Mouse (Mus musculus) midbrain, embryonic 11.5 days (tissue): Measurements from ENCODE around the gene Upp2. TPM values are rescaled to one million over a fixed set of nuclear protein-coding genes. Genes with fewer than 3 reads are reported as not detected.
A peak's percentile ranks its signal among the peaks of the same experiment; 100 is the strongest.

Source experiments
- ATAC-seq: fragments of 200-750 bp; cut with Nextera tagmentation; 2 replicates; pipeline ENCODE4 v1.8.0; 2017; ENCODE audit warnings: moderate TSS enrichment, moderate library complexity; ENCODE audit not compliant: low FRiP score
- DNase-seq: peaks from one replicate; pipeline ENCODE4 v3.0.0; 2015; ENCODE audit warnings: low spot score; ENCODE audit errors: missing footprints
- H3K27ac ChIP-seq: fragments of 300-500 bp; sonication (generic); 2 replicates; pipeline ENCODE4 v1.5.1; 2014; ENCODE audit warnings: low read depth, low read length
- H3K27me3 ChIP-seq: fragments of 300-500 bp; sonication (generic); 2 replicates; pipeline ENCODE4 v1.6.1; 2014; ENCODE audit warnings: mild to moderate bottlenecking, low read length, moderate library complexity, mixed read lengths; ENCODE audit not compliant: control insufficient read depth, insufficient read depth
- H3K36me3 ChIP-seq: fragments of 300-500 bp; sonication (generic); 2 replicates; pipeline ENCODE4 v1.6.1; 2014; ENCODE audit warnings: mild to moderate bottlenecking, low read length, moderate library complexity, mixed read lengths; ENCODE audit not compliant: control insufficient read depth, insufficient read depth
- H3K4me1 ChIP-seq: fragments of 300-500 bp; sonication (generic); 2 replicates; pipeline ENCODE4 v1.6.1; 2014; ENCODE audit warnings: low read length; ENCODE audit not compliant: control insufficient read depth, insufficient read depth
- H3K4me2 ChIP-seq: fragments of 300-500 bp; sonication (generic); 2 replicates; pipeline ENCODE4 v1.6.1; 2014; ENCODE audit warnings: mild to moderate bottlenecking, moderate library complexity
- H3K4me3 ChIP-seq: fragments of 300-500 bp; sonication (generic); 2 replicates; pipeline ENCODE4 v1.5.1; 2014; ENCODE audit warnings: low read depth, low read length
- H3K9ac ChIP-seq: fragments of 300-500 bp; sonication (generic); 2 replicates; pipeline ENCODE4 v1.6.1; 2014; ENCODE audit warnings: low read length
- H3K9me3 ChIP-seq: fragments of 300-500 bp; sonication (generic); 2 replicates; pipeline ENCODE4 v1.6.1; 2016; ENCODE audit warnings: low read length; ENCODE audit not compliant: control insufficient read depth
- WGBS: fragments of 180-500 bp; shearing (Covaris S2); extraction: QIAGEN DNeasy Blood & Tissue Kit; methylation state at CpG from one replicate; pipeline ENCODE4 v1.1.7; 2014; 5-methylcytosine and 5-hydroxymethylcytosine counted together
- polyA plus RNA-seq: library from polyadenylated mRNA; unstranded; fragments of >200 nt; fragmentation: Nextera tagmentation; extraction: Ambion mirVana; gene quantifications from 2 replicates; pipeline ENCODE4 v1.2.1, GENCODE M21; 2014

Upp2 gene
- polyA plus RNA-seq, 1 experiment from 2014 or later, result 4.7 TPM

DNA sequence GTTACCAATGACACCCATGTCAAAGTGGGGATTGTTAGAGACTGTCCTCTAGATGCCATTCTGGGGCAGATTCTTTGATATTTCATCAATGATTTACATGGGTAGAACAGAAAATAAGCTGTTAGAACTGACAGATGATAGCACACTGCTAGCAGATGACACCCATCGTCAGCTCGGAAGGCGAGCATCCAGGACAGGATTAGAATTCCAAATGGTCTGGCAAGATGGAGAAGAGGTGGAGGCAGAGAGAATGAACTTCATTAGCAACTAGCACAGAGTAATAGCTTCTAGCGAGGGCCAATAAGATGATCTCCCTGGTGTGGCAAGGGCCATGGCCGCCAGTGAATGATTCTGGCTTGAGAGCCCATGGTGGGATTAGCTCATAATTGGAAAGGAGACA is 48.7 kb downstream of the Upp2 start:
- no peak overlapping the region for H3K4me2 ChIP-seq
- no peaks in the 10 kb centered on the region for H3K9me3 ChIP-seq
- no peak for DNase-seq
- H3K4me3 ChIP-seq, result no peak overlapping the region
- H3K36me3 ChIP-seq, result no peaks in the 10 kb centered on the region
- no peaks in the 10 kb centered on the region for H3K27me3 ChIP-seq
- H3K9ac ChIP-seq, result no peak overlapping the region
- no peaks in the 10 kb centered on the region for H3K4me1 ChIP-seq
- H3K27ac ChIP-seq, result no peak overlapping the region
- 93% methylated on average over 5 of the region's 5 CpGs for whole genome bisulfite sequencing
- no peak for ATAC-seq

DNA sequence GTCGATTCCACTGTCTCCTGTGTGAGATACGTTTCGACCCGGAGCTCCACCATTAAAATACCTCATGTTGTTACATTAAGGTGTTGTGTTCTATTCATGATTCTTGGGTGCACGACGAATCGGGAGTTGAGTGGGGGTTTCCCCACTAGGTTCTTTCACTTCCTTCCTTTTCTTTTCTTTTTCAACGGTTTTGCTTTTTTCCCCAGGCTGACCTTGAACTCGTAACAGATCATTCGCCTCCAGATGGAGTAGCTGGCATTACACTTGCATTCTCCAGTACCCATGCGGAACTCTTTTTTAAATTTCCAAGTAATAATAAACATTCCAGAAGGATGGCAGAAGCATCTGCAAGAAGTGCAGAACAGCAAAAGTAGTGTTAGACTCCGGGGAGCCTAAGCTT is 58.1 kb downstream of the Upp2 start:
- H3K9ac ChIP-seq, result no peak overlapping the region
- no peaks in the 10 kb centered on the region for H3K9me3 ChIP-seq
- H3K36me3 ChIP-seq, result no peaks in the 10 kb centered on the region
- H3K27me3 ChIP-seq, result no peaks in the 10 kb centered on the region
- no peak overlapping the region for H3K4me3 ChIP-seq
- no peak overlapping the region for H3K4me2 ChIP-seq
- H3K27ac ChIP-seq, result no peak overlapping the region
- whole genome bisulfite sequencing, result 59% methylated on average over 12 of the region's 12 CpGs
- H3K4me1 ChIP-seq, result peaks cover 14% of the 10 kb centered on the region
- ATAC-seq (no peak), DNase-seq (no peak)

- Histone ChIP-seq H3K4me3 (no peak overlapping the region), H3K36me3 (no peaks in the 10 kb centered on the region), H3K4me1 (peaks cover 14% of the 10 kb centered on the region), H3K9ac (no peak overlapping the region), H3K27ac (no peak overlapping the region), H3K9me3 (no peaks in the 10 kb centered on the region), H3K27me3 (no peaks in the 10 kb centered on the region), H3K4me2 (no peak overlapping the region)
- peak; percentile 45 for ATAC-seq
- 9% methylated on average over 2 of the region's 2 CpGs for WGBS
- no peak for DNase-seq
These were observed 58.6 kb downstream of the Upp2 start for GRCm38 (mm10) chr2:58625681-58626080.

DNA sequence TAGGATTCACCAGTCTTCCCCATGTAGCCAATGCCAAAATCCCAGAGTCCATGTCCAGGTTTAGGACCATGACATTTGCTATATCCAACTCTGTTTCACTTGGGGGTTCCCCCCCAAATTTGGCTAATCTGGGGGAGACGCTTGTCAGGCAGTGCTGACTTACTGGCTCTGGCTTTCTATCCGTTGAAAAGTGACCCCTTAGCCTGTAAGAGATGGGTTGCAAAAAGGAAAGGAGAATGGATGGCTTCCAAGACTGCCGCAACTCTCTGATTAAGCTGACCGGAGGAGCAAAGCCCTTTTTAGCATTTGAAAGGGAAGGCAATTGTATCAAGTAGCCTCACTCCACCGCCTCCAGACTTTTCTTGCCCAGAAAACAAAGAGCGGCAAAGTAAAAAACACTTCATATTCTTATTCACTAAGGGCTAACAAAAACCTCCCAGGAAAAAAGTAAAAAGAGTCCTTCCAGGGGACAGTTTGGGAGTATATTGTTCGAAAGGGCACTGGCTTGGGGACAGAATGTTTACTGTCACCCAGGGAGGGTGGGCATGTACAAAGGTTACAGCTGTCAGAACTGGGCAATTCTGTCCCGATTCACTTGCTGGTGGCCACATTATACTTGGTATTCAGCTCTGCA is 59.2 kb downstream of the Upp2 start:
- Histone ChIP-seq H3K4me3 (no peak overlapping the region), H3K27me3 (no peaks in the 10 kb centered on the region), H3K4me1 (peaks cover 14% of the 10 kb centered on the region), H3K9ac (no peak overlapping the region), H3K9me3 (no peaks in the 10 kb centered on the region), H3K4me2 (no peak overlapping the region), H3K27ac (no peak overlapping the region), H3K36me3 (no peaks in the 10 kb centered on the region)
- DNase-seq, result peak; percentile 92
- peak; percentile 68 for ATAC-seq
- WGBS, result 2% methylated on average over 8 of the region's 8 CpGs

- Histone ChIP-seq H3K4me3 (no peak overlapping the region), H3K27me3 (no peaks in the 10 kb centered on the region), H3K9ac (no peak overlapping the region), H3K4me1 (peaks cover 14% of the 10 kb centered on the region), H3K4me2 (no peak overlapping the region), H3K9me3 (no peaks in the 10 kb centered on the region), H3K36me3 (no peaks in the 10 kb centered on the region), H3K27ac (no peak overlapping the region)
- no peak for ATAC-seq
- no peak for DNase-seq
- 21% methylated on average over 2 of the region's 2 CpGs for WGBS
These were observed 60.9 kb downstream of the Upp2 start for GRCm38 (mm10) chr2:58627981-58628380.

DNA sequence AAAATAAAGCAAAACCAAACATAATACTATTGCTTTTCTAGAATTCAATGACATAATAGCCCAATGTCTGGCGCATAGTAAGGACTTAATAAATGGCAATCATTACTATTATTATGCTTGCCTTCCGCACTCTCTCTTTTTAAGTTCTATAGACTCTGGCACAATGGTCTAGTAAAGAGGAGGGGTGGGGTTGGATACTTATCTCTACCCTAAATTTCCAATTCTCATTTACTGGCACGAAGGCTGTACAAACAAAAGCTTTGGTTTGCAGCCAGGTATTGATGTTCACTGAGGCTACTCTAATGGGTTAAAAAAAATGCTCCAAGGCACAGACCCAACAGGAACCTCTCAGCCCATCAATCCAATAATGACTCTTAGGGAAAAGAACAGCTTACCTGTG is 61.9 kb downstream of the Upp2 start:
- no peaks in the 10 kb centered on the region for H3K27me3 ChIP-seq
- no peak overlapping the region for H3K4me2 ChIP-seq
- H3K9me3 ChIP-seq, result no peaks in the 10 kb centered on the region
- ATAC-seq (no peak), DNase-seq (no peak)
- H3K4me1 ChIP-seq, result peaks cover 14% of the 10 kb centered on the region
- 59% methylated on average over 3 of the region's 3 CpGs for WGBS
- H3K36me3 ChIP-seq, result no peaks in the 10 kb centered on the region
- no peak overlapping the region for H3K4me3 ChIP-seq
- H3K27ac ChIP-seq, result no peak overlapping the region
- no peak overlapping the region for H3K9ac ChIP-seq

DNA sequence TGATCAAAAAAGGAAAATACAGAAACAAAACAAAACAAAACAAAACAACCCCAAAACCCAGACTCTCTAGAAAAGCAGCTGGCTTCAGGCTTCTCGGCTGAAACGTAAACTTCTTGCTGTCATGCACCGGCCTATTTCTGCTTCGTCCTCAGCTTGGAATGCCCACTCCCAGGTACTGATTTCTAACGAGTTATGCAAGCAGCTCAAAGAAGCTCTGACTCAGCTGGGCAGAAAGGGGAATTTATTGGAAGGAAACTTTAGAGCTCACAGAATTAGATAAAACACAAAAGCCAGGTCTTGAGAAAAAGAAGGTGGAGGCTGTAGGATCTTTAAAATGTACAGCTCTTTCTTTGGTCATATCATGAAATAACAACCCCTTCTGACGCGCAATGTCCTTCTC is 62.3 kb downstream of the Upp2 start:
- ATAC-seq, result no peak

DNA sequence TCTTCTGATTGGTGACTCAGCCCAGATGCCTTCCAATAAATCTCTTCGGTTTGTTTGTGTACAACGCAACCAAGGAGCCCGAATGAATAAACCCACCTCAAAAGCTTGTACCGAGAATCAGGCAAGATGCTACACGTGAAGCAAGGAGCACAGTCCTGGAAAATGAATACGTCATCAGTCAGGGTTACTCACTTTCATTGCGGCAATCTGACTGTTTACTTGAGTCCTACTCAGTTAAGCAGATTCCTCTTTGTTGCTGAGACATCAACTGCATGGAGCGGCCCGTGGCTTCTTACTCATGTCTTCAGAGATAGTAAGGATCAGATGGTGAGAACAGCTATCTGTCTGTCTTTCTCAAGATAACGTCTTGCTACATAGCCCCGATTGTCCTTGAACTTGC is 66.7 kb downstream of the Upp2 start:
- H3K9ac ChIP-seq, result no peak overlapping the region
- H3K27ac ChIP-seq, result no peak overlapping the region
- no peak overlapping the region for H3K4me3 ChIP-seq
- DNase-seq, result no peak
- 91% methylated on average over 11 of the region's 11 CpGs for WGBS
- H3K4me2 ChIP-seq, result no peak overlapping the region
- no peaks in the 10 kb centered on the region for H3K36me3 ChIP-seq
- H3K9me3 ChIP-seq, result no peaks in the 10 kb centered on the region
- H3K27me3 ChIP-seq, result no peaks in the 10 kb centered on the region
- H3K4me1 ChIP-seq, result no peaks in the 10 kb centered on the region
- no peak for ATAC-seq

More for the DNA sequence above, 62.3 kb downstream of the Upp2 start:
- Histone ChIP-seq H3K36me3 (no peaks in the 10 kb centered on the region), H3K9me3 (no peaks in the 10 kb centered on the region), H3K4me1 (peaks cover 14% of the 10 kb centered on the region), H3K4me3 (no peak overlapping the region), H3K27me3 (no peaks in the 10 kb centered on the region), H3K9ac (no peak overlapping the region), H3K4me2 (no peak overlapping the region), H3K27ac (no peak overlapping the region)
- no peak for DNase-seq
- 59% methylated on average over 7 of the region's 7 CpGs for WGBS

DNA sequence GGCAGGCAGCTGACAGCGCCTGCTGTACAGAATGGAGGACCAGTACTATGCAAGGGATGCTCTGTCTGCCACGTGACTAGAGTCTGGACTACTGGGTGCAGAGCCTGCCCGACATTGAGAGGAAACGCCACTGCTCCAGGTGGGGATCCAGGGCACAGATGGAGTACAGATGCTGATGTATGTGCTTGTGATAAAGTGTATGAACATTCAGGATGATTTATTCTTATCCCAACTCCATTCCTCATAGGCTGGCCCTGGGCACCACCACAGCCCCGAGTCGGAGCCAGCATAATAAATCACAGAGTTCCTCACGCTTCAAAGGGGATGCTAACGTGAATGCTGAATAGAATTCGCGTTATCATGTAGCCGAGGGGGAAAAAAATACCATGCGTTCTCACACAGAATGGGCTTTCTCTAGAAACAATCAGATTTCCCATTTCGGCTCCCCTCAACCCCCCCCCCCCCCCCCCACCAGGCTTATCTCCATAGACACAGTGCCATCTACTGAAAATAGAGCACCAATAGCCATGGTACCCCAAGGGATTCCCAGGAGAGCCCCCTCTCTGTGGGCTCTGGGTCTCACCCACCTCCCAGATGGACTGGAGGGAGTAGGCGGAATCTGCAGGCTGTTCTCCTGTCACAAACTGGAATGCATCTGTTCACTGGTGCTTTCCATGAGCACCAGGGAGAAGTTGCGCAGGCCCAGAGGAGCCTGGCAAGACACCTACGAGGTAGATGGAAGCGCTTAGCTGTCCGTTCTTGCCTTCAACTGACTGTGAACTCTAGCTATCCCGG is 74.9 kb downstream of the Upp2 start:
- no peaks in the 10 kb centered on the region for H3K9me3 ChIP-seq
- 86% methylated on average over 19 of the region's 19 CpGs for WGBS
- no peak overlapping the region for H3K4me2 ChIP-seq
- H3K9ac ChIP-seq, result no peak overlapping the region
- H3K4me3 ChIP-seq, result no peak overlapping the region
- H3K27me3 ChIP-seq, result no peaks in the 10 kb centered on the region
- H3K36me3 ChIP-seq, result no peaks in the 10 kb centered on the region
- no peak overlapping the region for H3K27ac ChIP-seq
- no peaks in the 10 kb centered on the region for H3K4me1 ChIP-seq
- DNase-seq, result no peak
- no peak for ATAC-seq
